Mouse (Mus musculus) bone marrow, adult 2 months (tissue): ENCODE data around the gene Nr2e1.

ENCODE experiments used
- CTCF ChIP-seq: fragments of 200-500 bp; IDR thresholded peaks from 2 replicates; pipeline ENCODE4 v1.5.1; 2011; ENCODE audit warnings: low read length, control low read depth; ENCODE audit not compliant: control insufficient read depth, insufficient read depth
- POLR2A ChIP-seq: fragments of 200-500 bp; IDR thresholded peaks from 2 replicates; pipeline ENCODE4 v1.6.1; 2011; ENCODE audit warnings: low read depth, mild to moderate bottlenecking, control low read depth, low read length, borderline replicate concordance; ENCODE audit not compliant: control insufficient read depth

DNA sequence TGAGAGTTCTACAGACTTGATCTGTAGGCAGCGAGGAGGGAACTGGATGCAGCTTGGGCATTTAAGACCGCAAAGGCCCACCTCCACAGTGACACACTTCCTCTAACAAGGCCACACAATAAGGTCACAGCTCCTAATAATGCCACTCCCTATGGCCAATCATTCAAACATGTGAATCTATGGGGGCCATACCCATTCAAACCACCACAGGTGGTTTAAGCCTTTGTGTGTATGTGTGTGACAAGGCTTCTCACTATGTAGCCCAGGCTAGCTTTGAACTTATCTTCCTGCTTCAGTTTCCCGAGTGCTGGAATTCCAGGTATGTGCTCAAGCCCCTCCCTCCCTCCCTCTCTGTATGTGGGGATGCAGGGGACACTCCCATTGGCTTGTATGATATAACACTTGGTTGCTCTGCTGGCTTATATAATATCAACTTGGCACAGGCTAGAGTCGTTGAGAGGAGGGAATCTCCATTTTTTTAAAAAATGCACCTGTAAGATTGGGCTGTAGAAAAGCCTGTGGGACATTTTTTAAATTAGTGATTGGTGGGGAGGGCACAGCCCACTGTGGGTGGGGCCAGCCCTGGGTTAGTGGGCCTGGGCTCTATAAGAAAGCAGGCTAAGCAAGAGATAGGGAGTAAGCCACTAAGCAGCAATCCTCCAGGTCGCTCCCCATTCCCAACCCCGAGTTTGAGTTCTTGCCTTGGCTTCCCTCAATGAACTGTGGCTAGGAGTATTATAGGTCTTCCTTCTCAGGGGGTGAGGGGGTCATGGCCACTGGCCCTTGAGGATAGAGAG is 37.5 kb downstream of the Nr2e1 start:
- TF ChIP-seq CTCF (no peak), POLR2A (no peak)
